Mouse (Mus musculus) stomach, postnatal 0 days (tissue): ENCODE data around the gene Mrpl33.
"Not testable (repeated sequence)": the region's sequence is repeated elsewhere in the genome, so short reads cannot be mapped to it uniquely, and the experiment has no call there.

ENCODE experiments used
- CTCF ChIP-seq: IDR thresholded peaks from 2 replicates; pipeline ENCODE4 v1.5.1; 2016; ENCODE audit warnings: antibody characterized with exemption, low read depth, mild to moderate bottlenecking, moderate library complexity
- EP300 ChIP-seq: optimal IDR thresholded peaks from 2 replicates; pipeline ENCODE3; 2016; ENCODE audit warnings: antibody characterized with exemption

GRCm38 (mm10) chr5:31588672-31589071 lies 8.1 kb upstream of the Mrpl33 start:
- peak; percentile 48 for TF ChIP-seq CTCF
- TF ChIP-seq EP300 = not testable (repeated sequence)
